In genomic region chr8:116921005-116921336, GRCm38 (mm10) we compare ENCODE assay signal across 8 mouse cellular contexts. TPM values are rescaled to one million over a fixed set of nuclear protein-coding genes. Genes with fewer than 3 reads are reported as not detected.
A peak's percentile ranks its signal among the peaks of the same experiment; 100 is the strongest.
DNase-seq lines count a peak whose midpoint lies in the region; ATAC-seq lines count a peak whose summit lies in the region.

No protein-coding gene starts in this region.

- H3K9ac ChIP-seq in heart, embryonic 11.5 days (ENCODE audit: low read depth, low read length): peak overlapping the region; percentile 76
- peak overlapping the region; percentile 74 for H3K9ac ChIP-seq in intestine, embryonic 15.5 days
- H3K9ac ChIP-seq in neural tube, embryonic 12.5 days: peak overlapping the region; percentile 55

- peak overlapping the region; percentile 65 for H3K4me2 ChIP-seq in heart, embryonic 11.5 days
- peak overlapping the region; percentile 66 for H3K4me2 ChIP-seq in intestine, embryonic 15.5 days (replicated peaks)
- H3K4me2 ChIP-seq in neural tube, embryonic 12.5 days (replicated peaks): peak overlapping the region; percentile 79

- ATAC-seq in heart, embryonic 11.5 days (replicated peaks; ENCODE audit: insufficient number of reproducible peaks, low FRiP score, low TSS enrichment): peak; percentile 60
- ATAC-seq in intestine, embryonic 15.5 days: peak; percentile 75
- ATAC-seq in neural tube, embryonic 12.5 days (ENCODE audit: low FRiP score, low read depth): no peak

- H3K27ac ChIP-seq in heart, embryonic 11.5 days (ENCODE audit: low read depth, low read length): peak overlapping the region; percentile 84
- peak overlapping the region; percentile 81 for H3K27ac ChIP-seq in intestine, embryonic 15.5 days
- H3K27ac ChIP-seq in neural tube, embryonic 12.5 days: no peak overlapping the region

- no peaks in the 10 kb centered on the region; the same call in none of the 2 replicates for H3K36me3 ChIP-seq in heart, embryonic 11.5 days (ENCODE audit: control insufficient read depth, insufficient read depth, low read length)
- no peaks in the 10 kb centered on the region for H3K36me3 ChIP-seq in intestine, embryonic 15.5 days
- peaks cover 2% of the 10 kb centered on the region for H3K36me3 ChIP-seq in neural tube, embryonic 12.5 days

- peak overlapping the region; percentile 77 for H3K4me3 ChIP-seq in heart, embryonic 11.5 days (ENCODE audit: low read depth, low read length)
- H3K4me3 ChIP-seq in intestine, embryonic 15.5 days (replicated peaks): peak overlapping the region; percentile 90
- H3K4me3 ChIP-seq in neural tube, embryonic 12.5 days: peak overlapping the region; percentile 71

- no peaks in the 10 kb centered on the region for H3K27me3 ChIP-seq in heart, embryonic 11.5 days (ENCODE audit: control insufficient read depth, insufficient read depth, low read length)
- H3K27me3 ChIP-seq in intestine, embryonic 15.5 days (replicated peaks): no peaks in the 10 kb centered on the region
- H3K27me3 ChIP-seq in neural tube, embryonic 12.5 days (replicated peaks): no peaks in the 10 kb centered on the region

- intact Hi-C loops in left cerebral cortex, postnatal 10 days (cut with DNase I): no loop called here

- H3K4me1 ChIP-seq in heart, embryonic 11.5 days (ENCODE audit: control insufficient read depth, insufficient read depth, low read length): no peaks in the 10 kb centered on the region; the same call in 1 of the 2 replicates
- peaks cover 10% of the 10 kb centered on the region for H3K4me1 ChIP-seq in intestine, embryonic 15.5 days (replicated peaks)
- H3K4me1 ChIP-seq in neural tube, embryonic 12.5 days: peaks cover 10% of the 10 kb centered on the region

- 0% methylated on average over 22 of the region's 22 CpGs for WGBS in heart, embryonic 11.5 days (ENCODE audit: insufficient replicate concordance)
- under 1% methylated on average over 22 of the region's 22 CpGs for WGBS in intestine, embryonic 15.5 days
- under 1% methylated on average over 22 of the region's 22 CpGs for WGBS in neural tube, embryonic 12.5 days

- H3K9me3 ChIP-seq in heart, embryonic 11.5 days (replicated peaks; ENCODE audit: control insufficient read depth, low read length): no peaks in the 10 kb centered on the region
- no peaks in the 10 kb centered on the region for H3K9me3 ChIP-seq in intestine, embryonic 15.5 days
- no peaks in the 10 kb centered on the region for H3K9me3 ChIP-seq in neural tube, embryonic 12.5 days

- DNase-seq in heart, postnatal 4 days: no peak
- DNase-seq in urinary bladder, adult 2 months (ENCODE audit: low spot score): peak; percentile 48
- DNase-seq in urinary bladder, postnatal 10 days (ENCODE audit: low spot score): no peak
- no peak for DNase-seq in left cerebral cortex, postnatal 10 days (ENCODE audit: extremely low spot score in 1 of 2, low spot score in 2 of 2)
- DNase-seq in gastrocnemius, adult 8-10 months (ENCODE audit: low spot score in 2 of 2): no peak

RNA-seq across cellular contexts. Expression of gene Cmc2, which starts 0.3 kb away (rescaled TPM):
- 102 and 113 TPM in 2 replicates for polyA plus RNA-seq in heart, embryonic 11.5 days (2014; fragmentation: Nextera tagmentation; extraction: Ambion mirVana)
- 10 to 100 TPM; 55.0 to 55.2 TPM for total RNA-seq in heart, postnatal 4 days (2021)
- 10.1 and 11.3 TPM in 2 replicates for polyA plus RNA-seq in urinary bladder, adult 2 months (2012; rRNA removed)
- polyA plus RNA-seq in intestine, embryonic 15.5 days (2015; fragmentation: Nextera tagmentation; extraction: Ambion mirVana): 73.1 and 79.8 TPM in 2 replicates
- polyA plus RNA-seq in neural tube, embryonic 12.5 days (2016; fragmentation: Nextera tagmentation; extraction: Ambion mirVana): 52.1 and 64.2 TPM in 2 replicates
- total RNA-seq in left cerebral cortex, postnatal 10 days (2021): 10 to 100 TPM in 1 of 2 experiments, 1 to 10 TPM in 1; 10.0 to 11.3 TPM
- 10 to 100 TPM; 20.8 to 29.6 (median 26.8) TPM for total RNA-seq in gastrocnemius, adult 8-10 months (2022)

RNA-seq across cellular contexts. Expression of gene Cenpn, which starts 0.6 kb away (rescaled TPM):
- polyA plus RNA-seq in heart, embryonic 11.5 days (2014; fragmentation: Nextera tagmentation; extraction: Ambion mirVana): 32.8 and 34.0 TPM in 2 replicates
- total RNA-seq in heart, postnatal 4 days (2021): 10 to 100 TPM; 19.4 to 21.6 TPM
- polyA plus RNA-seq in urinary bladder, adult 2 months (2012; rRNA removed): 2.2 and 2.8 TPM in 2 replicates
- polyA plus RNA-seq in intestine, embryonic 15.5 days (2015; fragmentation: Nextera tagmentation; extraction: Ambion mirVana): 24.5 and 29.5 TPM in 2 replicates
- polyA plus RNA-seq in neural tube, embryonic 12.5 days (2016; fragmentation: Nextera tagmentation; extraction: Ambion mirVana): 24.5 and 24.7 TPM in 2 replicates
- 1 to 10 TPM; 2.3 to 3.3 TPM for total RNA-seq in left cerebral cortex, postnatal 10 days (2021)
- under 1 TPM; 0.36 to 0.88 (median 0.57) TPM for total RNA-seq in gastrocnemius, adult 8-10 months (2022)

RNA-seq across cellular contexts. Expression of gene Atmin, which starts 22.2 kb away (rescaled TPM):
- 8.9 and 10.5 TPM in 2 replicates for polyA plus RNA-seq in heart, embryonic 11.5 days (2014; fragmentation: Nextera tagmentation; extraction: Ambion mirVana)
- total RNA-seq in heart, postnatal 4 days (2021): 10 to 100 TPM; 17.7 to 18.3 TPM
- polyA plus RNA-seq in urinary bladder, adult 2 months (2012; rRNA removed): 11.2 and 13.4 TPM in 2 replicates
- 9.5 and 10.2 TPM in 2 replicates for polyA plus RNA-seq in intestine, embryonic 15.5 days (2015; fragmentation: Nextera tagmentation; extraction: Ambion mirVana)
- 21.5 and 22.9 TPM in 2 replicates for polyA plus RNA-seq in neural tube, embryonic 12.5 days (2016; fragmentation: Nextera tagmentation; extraction: Ambion mirVana)
- 10 to 100 TPM; 32.4 to 34.1 TPM for total RNA-seq in left cerebral cortex, postnatal 10 days (2021)
- 10 to 100 TPM; 29.7 to 35.3 (median 30.7) TPM for total RNA-seq in gastrocnemius, adult 8-10 months (2022)

RNA-seq across cellular contexts. Expression of gene 1700030J22Rik, which starts 57.8 kb away (rescaled TPM):
- polyA plus RNA-seq in heart, embryonic 11.5 days (2014; fragmentation: Nextera tagmentation; extraction: Ambion mirVana): 0.66 and 0.83 TPM in 2 replicates
- under 1 TPM; 0.47 to 0.55 TPM for total RNA-seq in heart, postnatal 4 days (2021)
- polyA plus RNA-seq in urinary bladder, adult 2 months (2012; rRNA removed): 0.47 TPM in 2 replicates
- 1.2 and 1.3 TPM in 2 replicates for polyA plus RNA-seq in intestine, embryonic 15.5 days (2015; fragmentation: Nextera tagmentation; extraction: Ambion mirVana)
- polyA plus RNA-seq in neural tube, embryonic 12.5 days (2016; fragmentation: Nextera tagmentation; extraction: Ambion mirVana): 4.9 and 5.7 TPM in 2 replicates
- 10 to 100 TPM; 11.3 to 12.5 TPM for total RNA-seq in left cerebral cortex, postnatal 10 days (2021)
- total RNA-seq in gastrocnemius, adult 8-10 months (2022): under 1 TPM in 2 of 4 experiments, not detected in 2; 0.13 to 0.16 TPM
